Mouse (Mus musculus): Measurements from ENCODE around the gene Parp3. TPM values are rescaled to one million over a fixed set of nuclear protein-coding genes. Genes with fewer than 3 reads are reported as not detected.

Gene Parp3
- polyA plus RNA-seq, 1 experiment = 0.05 TPM

DNA sequence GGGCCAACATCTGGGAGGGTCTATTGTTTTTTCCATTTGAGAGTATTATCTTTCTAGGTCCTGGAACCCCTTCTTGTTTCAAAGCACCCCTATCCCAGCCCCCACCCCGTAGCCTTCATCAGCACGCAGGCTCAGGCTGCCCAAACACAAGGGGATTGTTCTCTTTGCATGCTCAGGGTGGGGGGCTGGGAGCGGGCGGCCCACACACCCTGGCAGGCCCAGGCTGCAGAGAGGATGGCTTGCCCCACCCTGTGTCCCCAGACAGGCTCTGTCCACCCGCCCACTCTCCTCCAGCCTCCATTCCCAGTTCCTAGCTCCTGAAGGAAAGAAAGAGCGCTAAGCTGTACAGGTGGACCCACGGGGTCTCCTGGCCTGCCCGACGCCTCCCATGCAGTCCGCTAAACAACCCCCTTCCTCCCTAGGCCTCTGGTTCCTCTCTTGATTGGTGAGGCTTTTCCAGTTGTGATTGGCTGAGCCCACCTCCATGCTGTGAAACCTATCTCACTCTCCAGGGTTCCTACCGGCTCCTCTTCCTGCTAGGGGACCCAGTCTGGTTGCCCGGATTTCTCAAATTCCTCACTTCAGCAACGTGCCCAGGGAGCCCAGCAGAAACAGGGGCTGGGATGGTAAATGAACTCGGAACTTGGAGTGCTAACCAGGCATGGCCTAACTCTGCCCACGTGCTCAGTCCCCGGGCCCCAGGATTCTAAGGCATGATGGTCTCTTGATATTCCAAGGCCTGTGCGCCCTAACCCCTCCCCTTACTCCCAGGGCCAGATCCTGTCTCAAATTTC is 21.7 kb downstream of the Parp3 start:
- H3K4me3 ChIP-seq (replicated peaks) = no peak overlapping the region
- peaks cover 24% of the 10 kb centered on the region for H3K4me1 ChIP-seq (ENCODE audit: control insufficient read depth)
- no peak for TF ChIP-seq TAL1 (IDR thresholded peaks at IDR 0.05; ENCODE audit: low read length)
- no peak for TF ChIP-seq GATA1 (IDR thresholded peaks at IDR 0.05; ENCODE audit: low read length)
- no peaks in the 10 kb centered on the region for H3K36me3 ChIP-seq (ENCODE audit: control insufficient read depth)
- no peaks in the 10 kb centered on the region for H3K9me3 ChIP-seq (ENCODE audit: control insufficient read depth, low read length)
- peaks cover 46% of the 10 kb centered on the region for H3K27me3 ChIP-seq (ENCODE audit: control insufficient read depth)

DNA sequence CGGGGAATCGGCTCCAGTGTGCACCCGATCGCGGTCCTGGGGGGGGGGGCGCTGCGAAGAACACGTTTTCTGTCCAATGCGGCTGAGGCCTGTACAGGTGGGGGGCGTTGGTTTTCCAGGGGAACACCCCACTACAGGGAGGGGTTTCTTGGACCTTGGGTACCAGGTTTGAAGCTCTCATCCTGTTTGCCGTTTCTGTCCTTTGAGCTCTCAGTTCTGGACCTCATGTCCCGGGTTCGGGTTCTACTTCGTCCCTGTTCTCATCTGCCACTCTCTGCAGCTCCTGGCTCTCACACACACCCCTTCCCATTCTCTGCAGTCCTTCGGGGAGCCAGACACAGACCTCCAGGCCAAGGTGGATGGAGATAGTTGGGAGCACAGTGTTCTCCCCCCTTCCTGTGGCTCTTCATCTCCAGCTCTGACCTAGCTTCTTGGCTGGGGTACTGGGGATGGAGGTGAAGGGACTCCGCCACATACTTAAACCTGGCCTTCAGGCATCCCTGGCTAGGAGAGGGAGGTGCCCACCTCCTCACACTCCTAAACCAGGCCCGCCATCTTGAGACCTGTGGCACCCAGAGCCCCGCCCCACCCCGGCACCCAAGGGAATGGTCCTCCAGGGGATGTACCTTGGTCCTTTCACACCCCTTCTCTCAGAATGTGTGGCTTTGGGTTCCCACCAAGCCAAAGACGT is 22.5 kb downstream of the Parp3 start:
- H3K27me3 ChIP-seq (ENCODE audit: control insufficient read depth) = peaks cover 46% of the 10 kb centered on the region
- TF ChIP-seq GATA1 (IDR thresholded peaks at IDR 0.05; ENCODE audit: low read length) (no peak), TAL1 (IDR thresholded peaks at IDR 0.05; ENCODE audit: low read length) (no peak)
- no peaks in the 10 kb centered on the region for H3K9me3 ChIP-seq (ENCODE audit: control insufficient read depth, low read length)
- peak overlapping the region; percentile 57 for H3K4me3 ChIP-seq (replicated peaks)
- H3K4me1 ChIP-seq (ENCODE audit: control insufficient read depth) = peaks cover 24% of the 10 kb centered on the region
- H3K36me3 ChIP-seq (ENCODE audit: control insufficient read depth) = no peaks in the 10 kb centered on the region

DNA sequence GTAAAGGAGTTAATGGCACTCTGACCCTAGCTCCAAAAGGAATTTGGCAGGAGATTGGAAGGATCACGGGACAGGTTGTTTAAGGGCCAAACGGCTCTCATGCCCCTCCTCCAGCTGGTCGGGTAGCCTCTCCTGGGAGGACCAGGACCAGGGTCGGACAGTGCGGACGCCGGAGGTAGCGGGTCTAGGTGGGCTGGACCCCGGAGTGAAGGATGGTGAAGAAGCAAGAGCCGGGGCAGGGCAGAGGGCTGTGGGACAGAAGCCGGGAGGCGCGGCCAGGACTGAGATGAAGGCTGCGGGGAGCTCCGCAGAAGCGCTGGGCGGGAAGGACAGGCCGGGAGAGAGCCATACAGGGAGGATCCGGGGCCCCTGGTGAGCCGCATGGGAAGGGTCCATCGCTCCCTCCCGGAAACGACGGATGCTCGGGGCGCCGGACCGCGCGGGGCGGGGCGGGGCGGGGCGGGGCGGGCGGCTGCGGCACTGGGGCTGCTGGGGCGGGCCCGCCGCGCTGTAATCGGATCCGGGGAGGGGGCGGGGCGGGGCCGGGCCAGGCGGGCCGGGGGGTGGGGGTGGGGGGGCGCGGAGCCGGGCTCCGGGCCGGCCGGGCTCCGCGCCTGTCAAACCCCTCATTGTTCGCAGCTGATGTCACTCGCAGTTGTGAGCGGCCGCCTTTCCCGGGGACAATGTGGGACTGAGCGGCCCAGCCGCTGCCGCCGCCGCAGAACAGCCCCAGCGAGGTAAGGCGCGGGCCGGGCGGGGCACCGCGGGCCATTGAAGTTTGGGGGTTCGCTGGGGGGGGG is 23.3 kb downstream of the Parp3 start, which contains the start of gene Pcbp4:
Gene Pcbp4 (plus strand): TSS at position 21 of the 800 bp plus-strand sequence.
- Histone ChIP-seq H3K4me3 (replicated peaks) (peak within 1 kb of the TSS; percentile 62), H3K4me1 (ENCODE audit: control insufficient read depth) (peaks cover 29% of the 10 kb centered on the region), H3K36me3 (ENCODE audit: control insufficient read depth) (no peaks in the 10 kb centered on the region), H3K9me3 (ENCODE audit: control insufficient read depth, low read length) (no peaks in the 10 kb centered on the region), H3K27me3 (ENCODE audit: control insufficient read depth) (peaks cover 51% of the 10 kb centered on the region)
- TF ChIP-seq TAL1 (IDR thresholded peaks at IDR 0.05; ENCODE audit: low read length) (no peak), GATA1 (IDR thresholded peaks at IDR 0.05; ENCODE audit: low read length) (no peak)

DNA sequence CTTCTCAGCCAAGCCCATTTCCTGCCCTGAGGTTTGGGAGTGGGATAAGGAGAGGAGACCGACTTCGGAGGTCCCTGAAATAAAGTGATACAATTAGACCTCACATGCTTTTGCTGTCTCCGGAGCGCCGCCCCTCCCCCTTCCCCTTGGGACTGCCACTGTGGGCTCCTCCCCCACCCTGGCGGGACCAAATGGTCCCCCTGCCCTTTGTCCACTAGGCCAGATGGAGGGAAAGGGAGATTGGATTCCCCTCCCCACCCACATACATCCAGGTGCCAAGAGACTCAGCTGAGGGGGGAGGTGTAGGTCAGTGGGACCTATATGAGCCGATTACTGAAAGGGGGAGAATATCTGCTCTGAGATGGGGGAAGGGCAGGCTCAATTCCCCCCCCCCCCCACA is 23.9 kb downstream of the Parp3 start:
- Histone ChIP-seq H3K36me3 (ENCODE audit: control insufficient read depth) (no peaks in the 10 kb centered on the region), H3K27me3 (ENCODE audit: control insufficient read depth) (peaks cover 51% of the 10 kb centered on the region), H3K4me3 (replicated peaks) (peak overlapping the region; percentile 62), H3K4me1 (ENCODE audit: control insufficient read depth) (peaks cover 35% of the 10 kb centered on the region), H3K9me3 (ENCODE audit: control insufficient read depth, low read length) (no peaks in the 10 kb centered on the region)
- no peak for TF ChIP-seq TAL1 (IDR thresholded peaks at IDR 0.05; ENCODE audit: low read length)
- no peak for TF ChIP-seq GATA1 (IDR thresholded peaks at IDR 0.05; ENCODE audit: low read length)

DNA sequence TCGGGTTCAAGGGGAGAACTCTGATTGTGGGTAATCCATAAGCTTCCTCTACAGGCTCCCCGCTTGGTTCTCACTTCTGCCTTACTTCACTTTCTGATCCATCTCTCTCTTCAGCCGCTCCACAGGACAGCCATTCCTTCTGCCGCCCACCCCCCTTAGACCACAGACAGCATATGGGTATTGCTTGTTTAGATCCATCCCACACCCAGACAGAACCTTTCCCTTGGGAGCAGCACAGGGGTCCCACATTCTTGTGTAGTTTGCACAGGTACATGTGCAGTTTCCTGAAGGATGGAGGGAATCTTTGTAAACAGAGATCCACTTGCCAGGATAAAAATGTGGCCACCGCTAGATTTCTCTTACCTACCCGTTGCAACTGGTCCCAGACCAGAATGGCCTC is 24.4 kb downstream of the Parp3 start:
- H3K4me3 ChIP-seq (replicated peaks) = no peak overlapping the region
- H3K27me3 ChIP-seq (ENCODE audit: control insufficient read depth) = peaks cover 51% of the 10 kb centered on the region
- no peaks in the 10 kb centered on the region for H3K9me3 ChIP-seq (ENCODE audit: control insufficient read depth, low read length)
- TF ChIP-seq GATA1 (IDR thresholded peaks at IDR 0.05; ENCODE audit: low read length) (no peak), TAL1 (IDR thresholded peaks at IDR 0.05; ENCODE audit: low read length) (no peak)
- H3K4me1 ChIP-seq (ENCODE audit: control insufficient read depth) = peaks cover 40% of the 10 kb centered on the region
- no peaks in the 10 kb centered on the region for H3K36me3 ChIP-seq (ENCODE audit: control insufficient read depth)

DNA sequence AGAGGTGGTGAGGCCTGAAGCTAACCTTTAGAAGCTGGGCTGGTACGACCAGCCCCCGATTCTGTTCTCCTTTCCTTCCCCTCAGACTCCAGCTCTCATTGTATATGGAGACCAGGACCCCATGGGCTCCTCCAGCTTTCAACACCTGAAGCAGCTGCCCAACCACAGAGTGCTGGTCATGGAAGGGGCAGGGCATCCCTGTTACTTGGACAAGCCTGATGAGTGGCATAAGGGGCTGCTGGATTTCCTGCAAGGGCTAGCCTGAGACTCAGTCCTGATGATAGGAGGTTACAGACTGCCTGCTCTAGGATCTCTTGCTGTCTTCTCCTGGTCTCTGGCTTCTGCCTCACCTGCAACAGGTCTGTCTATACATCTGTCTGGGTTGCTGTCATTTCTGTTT is 24.9 kb downstream of the Parp3 start:
- TF ChIP-seq TAL1 (IDR thresholded peaks at IDR 0.05; ENCODE audit: low read length) = no peak
- no peak for TF ChIP-seq GATA1 (IDR thresholded peaks at IDR 0.05; ENCODE audit: low read length)
- Histone ChIP-seq H3K4me3 (replicated peaks) (no peak overlapping the region), H3K4me1 (ENCODE audit: control insufficient read depth) (peaks cover 44% of the 10 kb centered on the region), H3K27me3 (ENCODE audit: control insufficient read depth) (peaks cover 51% of the 10 kb centered on the region), H3K9me3 (ENCODE audit: control insufficient read depth, low read length) (no peaks in the 10 kb centered on the region), H3K36me3 (ENCODE audit: control insufficient read depth) (no peaks in the 10 kb centered on the region)

DNA sequence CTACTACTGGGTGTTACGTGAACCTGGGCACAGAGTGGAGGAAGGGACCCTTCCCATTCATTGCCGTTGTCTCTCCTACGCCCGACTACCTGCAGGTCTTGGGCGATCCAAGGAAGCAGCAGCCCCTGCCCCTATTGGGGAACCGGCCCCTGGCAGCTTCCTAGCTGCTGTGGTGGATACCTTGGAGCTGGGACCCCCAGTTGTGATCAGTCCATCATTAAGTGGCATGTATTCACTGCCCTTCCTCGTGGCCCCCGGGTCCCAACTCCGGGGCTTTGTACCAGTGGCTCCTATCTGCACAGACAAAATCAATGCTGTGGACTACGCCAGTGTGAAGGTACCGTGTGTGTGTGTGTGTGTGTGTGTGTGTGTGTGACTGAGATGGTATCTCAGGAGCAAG is 25.5 kb downstream of the Parp3 start:
- Histone ChIP-seq H3K4me1 (ENCODE audit: control insufficient read depth) (peaks cover 46% of the 10 kb centered on the region), H3K9me3 (ENCODE audit: control insufficient read depth, low read length) (no peaks in the 10 kb centered on the region), H3K27me3 (ENCODE audit: control insufficient read depth) (peaks cover 51% of the 10 kb centered on the region), H3K4me3 (replicated peaks) (no peak overlapping the region), H3K36me3 (ENCODE audit: control insufficient read depth) (no peaks in the 10 kb centered on the region)
- TF ChIP-seq GATA1 (IDR thresholded peaks at IDR 0.05; ENCODE audit: low read length) (no peak), TAL1 (IDR thresholded peaks at IDR 0.05; ENCODE audit: low read length) (no peak)

DNA sequence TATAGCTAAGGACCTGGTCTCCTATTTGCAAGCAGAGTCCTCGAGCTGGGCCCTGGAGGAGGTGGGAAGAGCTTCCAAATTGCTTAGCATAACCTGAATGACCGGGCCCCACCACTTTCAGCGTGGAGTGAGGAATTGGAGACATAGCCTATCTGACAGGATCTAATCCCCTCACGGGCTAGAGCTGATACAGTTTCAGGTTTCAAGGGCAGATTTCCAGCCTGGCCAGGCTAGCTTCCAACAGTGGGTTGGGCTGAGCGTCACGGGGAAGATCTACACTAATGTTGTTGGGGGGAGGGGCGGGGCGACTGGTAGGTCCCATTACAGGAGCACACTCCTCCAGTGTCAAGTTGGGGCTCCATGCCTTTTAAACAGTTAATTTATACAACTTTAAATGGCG is 26.1 kb downstream of the Parp3 start:
- H3K4me3 ChIP-seq (replicated peaks) = no peak overlapping the region
- no peaks in the 10 kb centered on the region for H3K9me3 ChIP-seq (ENCODE audit: control insufficient read depth, low read length)
- H3K4me1 ChIP-seq (ENCODE audit: control insufficient read depth) = peaks cover 47% of the 10 kb centered on the region
- no peak for TF ChIP-seq TAL1 (IDR thresholded peaks at IDR 0.05; ENCODE audit: low read length)
- no peak for TF ChIP-seq GATA1 (IDR thresholded peaks at IDR 0.05; ENCODE audit: low read length)
- H3K36me3 ChIP-seq (ENCODE audit: control insufficient read depth) = no peaks in the 10 kb centered on the region
- H3K27me3 ChIP-seq (ENCODE audit: control insufficient read depth) = peaks cover 51% of the 10 kb centered on the region

DNA sequence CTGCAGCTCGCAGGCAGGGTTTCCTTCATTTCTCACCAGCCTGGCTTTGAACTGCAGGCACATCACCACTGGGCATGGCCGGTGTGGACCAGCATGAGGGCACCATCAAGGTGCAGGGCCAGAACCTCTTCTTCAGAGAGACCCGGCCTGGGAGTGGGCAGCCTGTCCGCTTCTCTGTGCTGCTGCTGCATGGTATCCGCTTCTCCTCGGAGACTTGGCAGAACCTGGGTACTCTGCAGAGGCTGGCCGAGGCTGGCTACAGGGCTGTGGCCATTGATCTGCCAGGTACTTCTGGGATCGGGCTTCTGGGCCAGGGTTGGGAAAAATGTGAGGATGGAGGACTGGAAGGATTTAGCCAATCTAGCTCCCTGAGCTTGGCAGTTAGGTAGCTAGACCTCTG is 26.8 kb downstream of the Parp3 start:
- Histone ChIP-seq H3K27me3 (ENCODE audit: control insufficient read depth) (peaks cover 45% of the 10 kb centered on the region), H3K36me3 (ENCODE audit: control insufficient read depth) (no peaks in the 10 kb centered on the region), H3K4me1 (ENCODE audit: control insufficient read depth) (peaks cover 49% of the 10 kb centered on the region), H3K9me3 (ENCODE audit: control insufficient read depth, low read length) (no peaks in the 10 kb centered on the region), H3K4me3 (replicated peaks) (no peak overlapping the region)
- TF ChIP-seq GATA1 (IDR thresholded peaks at IDR 0.05; ENCODE audit: low read length) (no peak), TAL1 (IDR thresholded peaks at IDR 0.05; ENCODE audit: low read length) (no peak)

Measured in erythroblast, embryonic 14.5 days (primary cell).